Mouse (Mus musculus) testis, adult 2 months (tissue): ENCODE results near the gene Polr2e.

ENCODE experiments used
- CTCF ChIP-seq: fragments of 200-500 bp; IDR thresholded peaks from 2 replicates; pipeline ENCODE4 v1.5.1; 2012; ENCODE audit warnings: low read depth, mild to moderate bottlenecking, inconsistent platforms, low read length, moderate library complexity; ENCODE audit not compliant: control insufficient read depth, insufficient read depth, insufficient replicate concordance
- POLR2A ChIP-seq: fragments of 200-500 bp; IDR thresholded peaks from 2 replicates; pipeline ENCODE4 v1.6.1; 2012; ENCODE audit warnings: low read depth, mild to moderate bottlenecking, inconsistent platforms, low read length, moderate library complexity; ENCODE audit not compliant: control insufficient read depth

DNA sequence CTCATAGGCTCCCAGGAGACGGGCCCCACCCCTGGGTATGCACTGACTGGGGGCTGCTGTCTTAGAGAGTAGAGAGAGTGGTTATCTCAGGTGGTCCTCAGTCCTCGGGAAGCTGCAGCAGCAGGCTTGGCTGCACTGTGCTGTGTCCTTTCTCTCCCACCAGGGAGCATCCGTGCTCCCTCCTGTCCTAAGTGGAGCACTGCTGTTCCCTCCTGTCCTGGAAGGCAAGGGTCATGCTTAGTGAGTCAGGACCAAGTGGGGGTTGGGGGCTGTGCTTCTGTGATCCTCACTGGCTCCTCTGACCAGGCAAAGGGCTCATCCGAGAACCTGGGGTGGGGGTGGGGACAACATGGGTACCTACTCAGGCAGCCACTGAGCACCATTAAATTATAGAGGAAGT, 49.6 kb upstream of the Polr2e start:
- TF ChIP-seq CTCF (no peak; the same call in 1 of the 2 replicates), POLR2A (no peak)
